Mouse (Mus musculus): Measurements from ENCODE around the gene Sgtb.

DNA sequence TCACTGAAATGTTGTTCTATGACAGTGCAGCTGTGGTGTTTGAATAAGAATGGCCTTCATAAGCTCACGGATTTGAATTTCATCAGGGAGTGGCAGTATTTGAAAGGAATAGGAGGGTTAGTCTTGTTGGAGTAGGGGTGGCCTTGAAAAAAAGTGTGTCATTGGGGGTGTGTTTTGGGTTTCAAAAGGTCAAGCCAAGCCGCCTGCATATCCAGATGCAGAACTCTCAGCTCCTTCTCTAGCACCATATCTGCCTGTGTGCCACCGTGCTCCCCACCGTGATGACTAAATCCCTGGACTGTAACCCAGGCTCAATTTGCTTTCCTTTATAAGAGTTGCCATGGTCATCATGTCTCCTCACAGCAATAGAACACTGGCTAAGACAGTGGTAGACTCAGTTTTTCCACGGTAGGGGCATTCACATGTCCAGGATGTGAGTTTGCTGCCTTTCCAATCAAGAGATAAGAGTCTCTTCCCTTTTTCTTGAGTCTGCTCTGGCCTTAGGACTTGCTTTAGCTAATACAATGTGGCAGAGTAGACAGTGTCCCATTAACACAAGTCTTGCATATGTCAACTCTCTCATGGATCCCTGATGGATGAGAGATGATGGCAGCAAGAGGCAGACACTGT is 7.8 kb upstream of the Sgtb start:
- no peak for TF ChIP-seq CTCF (IDR thresholded peaks at IDR 0.05; ENCODE audit: borderline replicate concordance, control insufficient read depth, extremely low read depth, insufficient read depth, low read length, poor library complexity)
- no peak for TF ChIP-seq POLR2A (IDR thresholded peaks at IDR 0.05; ENCODE audit: control insufficient read depth, extremely low read depth, insufficient read depth, low read length, poor library complexity)

Measured in thymus, adult 2 months (tissue).